Mouse (Mus musculus) lung, adult 2 months (tissue): ENCODE results near the gene Gm9732.
"Not testable (repeated sequence)": the region's sequence is repeated elsewhere in the genome, so short reads cannot be mapped to it uniquely, and the experiment has no call there.

Experiments used
- CTCF ChIP-seq: fragments of 200-500 bp; IDR thresholded peaks from 2 replicates; pipeline ENCODE4 v1.5.1; 2011; ENCODE audit warnings: mild to moderate bottlenecking, low read length, control low read depth; ENCODE audit not compliant: insufficient read depth
- POLR2A ChIP-seq: fragments of 200-500 bp; IDR thresholded peaks from 2 replicates; pipeline ENCODE4 v1.6.1; 2011; ENCODE audit warnings: low read depth, mild to moderate bottlenecking, control low read depth, low read length, borderline replicate concordance; ENCODE audit errors: extremely low read depth

DNA sequence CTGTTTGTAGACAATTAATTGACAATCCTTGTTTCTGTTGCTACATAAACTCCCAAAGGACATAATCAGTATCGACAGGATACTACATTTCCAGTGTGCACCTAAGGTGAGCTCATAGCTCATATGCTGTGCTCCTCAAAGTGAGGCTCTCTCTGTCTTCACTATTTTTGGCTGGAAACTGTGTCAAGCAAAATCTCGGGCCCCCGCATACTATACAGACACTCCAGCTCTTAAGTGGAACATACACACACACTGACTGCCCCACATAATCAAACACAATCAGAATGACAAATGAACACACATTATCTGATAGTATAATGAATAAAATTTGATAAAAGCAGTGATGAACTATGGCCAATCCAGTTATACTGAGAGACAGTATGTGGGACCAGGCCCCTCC, 3.8 kb downstream of the Gm9732 start:
- not testable (repeated sequence) for TF ChIP-seq CTCF, POLR2A
